Mouse (Mus musculus) MEL (cell line): ENCODE results near the gene Lrig3. TPM values are rescaled to one million over a fixed set of nuclear protein-coding genes. Genes with fewer than 3 reads are reported as not detected.

Experiments
- DNase-seq: peaks from one replicate; pipeline ENCODE4 v3.0.0; 2011; ENCODE audit warnings: low read depth, low spot score
- H3K27ac ChIP-seq: 2 replicates; pipeline ENCODE4 v1.5.1; 2012; ENCODE audit warnings: low read depth, mild to moderate bottlenecking, control low read depth, low read length, moderate library complexity; ENCODE audit not compliant: control insufficient read depth
- H3K27me3 ChIP-seq, 2 experiments: fragments of 150-350 bp in 1 of 2; sonication (generic) in 1 of 2; 2 replicates each; pipeline ENCODE4 v1.6.1; 2012; ENCODE audit warnings: low read length in 2 of 2, mild to moderate bottlenecking in 2 of 2, improper control_type of control experiment in 1 of 2, moderate library complexity in 1 of 2; ENCODE audit not compliant: insufficient read depth in 2 of 2, control insufficient read depth in 1 of 2
- H3K36me3 ChIP-seq, 2 experiments: 2 replicates each; pipeline ENCODE4 v1.6.1; 2012 to 2014; ENCODE audit warnings: low read length in 2 of 2, improper control_type of control experiment in 1 of 2, inconsistent platforms in 1 of 2, mild to moderate bottlenecking in 1 of 2; ENCODE audit not compliant: insufficient read depth in 2 of 2, control insufficient read depth in 1 of 2
- H3K4me1 ChIP-seq, 2 experiments: fragments of 150-350 bp in 1 of 2; sonication (generic) in 1 of 2; 2 replicates each; pipeline ENCODE4 v1.6.1; 2012; ENCODE audit warnings: low read length in 2 of 2, improper control_type of control experiment in 1 of 2, mild to moderate bottlenecking in 1 of 2; ENCODE audit not compliant: insufficient read depth in 2 of 2, control insufficient read depth in 1 of 2
- H3K4me3 ChIP-seq, 2 experiments: fragments of 150-350 bp in 1 of 2; sonication (generic) in 1 of 2; 2 replicates each; pipeline ENCODE4 v1.5.1; 2012; ENCODE audit warnings: low read depth in 2 of 2, low read length in 2 of 2, mild to moderate bottlenecking in 2 of 2, moderate library complexity in 2 of 2, control low read depth in 1 of 2, improper control_type of control experiment in 1 of 2; ENCODE audit not compliant: control insufficient read depth in 1 of 2, insufficient read depth in 1 of 2
- H3K79me2 ChIP-seq: 2 replicates; pipeline ENCODE4 v1.6.1; 2012; ENCODE audit warnings: mild to moderate bottlenecking, low read length, moderate library complexity; ENCODE audit not compliant: control insufficient read depth, poor library complexity, insufficient read depth
- H3K9ac ChIP-seq: 2 replicates; pipeline ENCODE4 v1.6.1; 2012; ENCODE audit warnings: low read depth, mild to moderate bottlenecking, control low read depth, low read length, moderate library complexity; ENCODE audit not compliant: control insufficient read depth, poor library complexity, severe bottlenecking
- H3K9me3 ChIP-seq: fragments of 150-350 bp; sonication (generic); replicated peaks from 2 replicates; pipeline ENCODE4 v1.6.1; 2012; ENCODE audit warnings: mild to moderate bottlenecking, low read length, improper control_type of control experiment, moderate library complexity; ENCODE audit not compliant: insufficient read depth
- CHD1 ChIP-seq: IDR thresholded peaks from 2 replicates; pipeline ENCODE4 v1.6.1; 2012; ENCODE audit warnings: low read depth, mild to moderate bottlenecking, inconsistent platforms, low read length, improper control_type of control experiment
- CTCF ChIP-seq, 3 experiments: IDR thresholded peaks in 2 of 3; conservative IDR thresholded peaks in 1 of 3; 2 replicates each; pipeline ENCODE4 v1.5.1; 2011 to 2012; ENCODE audit warnings: low read length in 3 of 3, low read depth in 2 of 3, mild to moderate bottlenecking in 2 of 3, improper control_type of control experiment in 1 of 3, inconsistent platforms in 1 of 3, mixed read lengths in 1 of 3, moderate library complexity in 1 of 3; ENCODE audit not compliant: control insufficient read depth in 1 of 3, insufficient read depth in 1 of 3, poor library complexity in 1 of 3, severe bottlenecking in 1 of 3
- polyA plus RNA-seq, 2 experiments: library from polyadenylated mRNA; stranded (reverse) in 1 of 2; unstranded in 1 of 2; fragments of >175 nt in 1 of 2; fragments of >200 nt in 1 of 2; gene quantifications; 2 replicates each; pipeline versions ENCODE4 v1.2.1 to v1.2.4; 2012; ENCODE audit warnings: low replicate concordance in 2 of 2, low read depth in 1 of 2; ENCODE audit not compliant: insufficient read length in 2 of 2, insufficient read depth in 1 of 2, missing spikeins in 1 of 2
- total RNA-seq: library from RNA; depleted of rRNA; stranded (reverse); fragments of 300-350 nt; gene quantifications from 2 replicates; pipeline ENCODE4 v1.2.3, GENCODE M21; 2012

Gene Lrig3
- total and polyA plus RNA-seq, 3 experiments: not detected

DNA sequence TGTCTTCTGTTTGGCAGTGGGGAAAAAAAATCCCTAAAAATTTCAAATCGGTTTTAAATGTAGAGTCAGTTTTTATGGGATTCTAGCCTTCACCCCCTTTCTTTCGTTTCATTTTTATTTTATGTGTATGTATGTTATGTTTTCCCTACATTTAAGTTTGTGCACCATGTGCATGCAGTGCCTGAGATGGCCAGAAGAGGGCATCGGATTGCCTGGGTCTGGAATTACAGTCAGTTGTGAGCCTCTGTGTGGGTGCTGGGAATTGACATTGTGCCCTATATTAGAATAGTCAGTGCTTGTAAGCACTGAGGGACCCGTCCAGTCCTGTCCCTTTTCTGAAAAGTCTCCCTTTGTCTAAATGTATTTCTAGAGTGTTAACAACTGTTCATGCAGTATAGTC, 96.8 kb downstream of the Lrig3 start:
- no peak overlapping the region for H3K9ac ChIP-seq
- no peak overlapping the region for H3K4me3 ChIP-seq
- no peaks in the 10 kb centered on the region for H3K36me3 ChIP-seq
- no peaks in the 10 kb centered on the region for H3K4me1 ChIP-seq
- no peaks in the 10 kb centered on the region for H3K9me3 ChIP-seq
- no peak for DNase-seq
- no peaks in the 10 kb centered on the region for H3K79me2 ChIP-seq
- H3K27me3 ChIP-seq: no peaks in the 10 kb centered on the region
- no peak overlapping the region for H3K27ac ChIP-seq
- no peak for TF ChIP-seq CHD1
- peak in 1 of 3 experiments; percentile 28; a peak in 1 of 6 replicates for TF ChIP-seq CTCF (IDR thresholded peaks at IDR 0.05 in 2 of 3, conservative IDR thresholded peaks at IDR 0.05 in 1 of 3; ENCODE audit: control insufficient read depth in 1 of 3, insufficient read depth in 1 of 3, low read depth in 2 of 3, low read length in 3 of 3, poor library complexity in 1 of 3, severe bottlenecking in 1 of 3)
